Mouse (Mus musculus): ENCODE results near the gene Pcare.

- TF ChIP-seq TAL1 (IDR thresholded peaks at IDR 0.05; ENCODE audit: low read length) (no peak), GATA1 (IDR thresholded peaks at IDR 0.05; ENCODE audit: low read length) (no peak)
Observed at GRCm38 (mm10) chr17:71760536-71760935, 7.8 kb upstream of the Pcare start.
